Mouse (Mus musculus) embryonic fibroblast, embryonic 13.5 days (primary cell): ENCODE results near the gene Gprasp1.

Experiments used
- CTCF ChIP-seq: IDR thresholded peaks from 2 replicates; pipeline ENCODE4 v1.5.1; 2011; ENCODE audit warnings: mild to moderate bottlenecking, control low read depth, low read length, moderate library complexity, borderline replicate concordance; ENCODE audit not compliant: insufficient read depth
- POLR2A ChIP-seq: IDR thresholded peaks from 2 replicates; pipeline ENCODE4 v1.6.1; 2011; ENCODE audit warnings: low read depth, mild to moderate bottlenecking, control low read depth, low read length, moderate library complexity

- TF ChIP-seq POLR2A (no peak), CTCF (no peak)
Measured at GRCm38 (mm10) chrX:135738730-135739520, 3.6 kb upstream of the Gprasp1 start.
